Mouse (Mus musculus) heart, adult 2 months (tissue): ENCODE measurements at regions not wholly inside any gene's neighbourhood (a gene's known extent, or its start where the extent isn't known, plus 50 kb on each side); places are given as distances from the start of the nearest gene placed in this dataset.

Source experiments
- CTCF ChIP-seq: fragments of 200-600 bp; IDR thresholded peaks from 2 replicates; pipeline ENCODE4 v1.8.1; 2022; ENCODE audit warnings: antibody characterized with exemption, mild to moderate bottlenecking, moderate library complexity
- EP300 ChIP-seq: fragments of 200-500 bp; IDR thresholded peaks from 2 replicates; pipeline ENCODE4 v1.6.1; 2011; ENCODE audit warnings: low read depth, low read length, control low read depth; ENCODE audit not compliant: insufficient read depth
- POLR2A ChIP-seq: fragments of 200-500 bp; IDR thresholded peaks from 2 replicates; pipeline ENCODE4 v1.6.1; 2011; ENCODE audit warnings: mild to moderate bottlenecking, low read depth, low read length, control low read depth; ENCODE audit not compliant: insufficient read depth

GRCm38 (mm10) chr12:65426884-65427283, 201.6 kb downstream of the Wdr20rt start:
- TF ChIP-seq CTCF: no peak
- no peak for TF ChIP-seq POLR2A
- no peak for TF ChIP-seq EP300
